Mouse (Mus musculus): ENCODE measurements around the gene Tfap2d.

DNA sequence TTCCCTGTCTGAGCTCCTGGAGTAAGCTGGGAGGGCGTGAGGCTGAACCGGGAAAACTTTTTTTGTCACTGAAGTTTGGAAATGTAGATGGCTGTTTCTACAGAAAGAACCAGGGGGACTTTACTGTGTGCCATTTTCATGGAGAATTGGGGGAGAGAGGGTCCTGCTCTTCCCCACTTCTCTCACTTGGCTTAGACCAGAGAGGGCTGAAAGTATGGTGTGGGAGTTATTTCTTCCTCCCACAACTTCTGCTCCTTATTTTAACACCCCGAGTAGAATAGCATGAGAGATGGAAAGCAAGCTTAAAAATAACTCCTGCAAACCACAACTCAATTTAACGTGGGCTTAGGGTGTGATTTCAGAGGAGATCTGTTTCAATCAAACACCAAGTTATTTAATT lies 109.9 kb downstream of the Tfap2d start:
- no peak for TF ChIP-seq CTCF (IDR thresholded peaks at IDR 0.05; ENCODE audit: extremely low read depth, insufficient read length, insufficient replicate concordance, low read depth, low read length)
- TF ChIP-seq POLR2A (IDR thresholded peaks at IDR 0.05; ENCODE audit: low read depth, low read length): no peak
